Mouse (Mus musculus) lung, postnatal 25 days (tissue): ENCODE measurements at regions not wholly inside any gene's neighbourhood (a gene's known extent, or its start where the extent isn't known, plus 50 kb on each side); places are given as distances from the start of the nearest gene placed in this dataset.

Experiments used
- DNase-seq: peaks from one replicate; pipeline ENCODE4 v3.0.0; 2022; ENCODE audit warnings: low spot score

GRCm38 (mm10) chr8:35991936-35992603 is 226.5 kb downstream of the Gm19410 start:
- no peak for DNase-seq

- DNase-seq: no peak
Measured at GRCm38 (mm10) chr8:35996330-35997077, 230.9 kb downstream of the Gm19410 start.

DNA sequence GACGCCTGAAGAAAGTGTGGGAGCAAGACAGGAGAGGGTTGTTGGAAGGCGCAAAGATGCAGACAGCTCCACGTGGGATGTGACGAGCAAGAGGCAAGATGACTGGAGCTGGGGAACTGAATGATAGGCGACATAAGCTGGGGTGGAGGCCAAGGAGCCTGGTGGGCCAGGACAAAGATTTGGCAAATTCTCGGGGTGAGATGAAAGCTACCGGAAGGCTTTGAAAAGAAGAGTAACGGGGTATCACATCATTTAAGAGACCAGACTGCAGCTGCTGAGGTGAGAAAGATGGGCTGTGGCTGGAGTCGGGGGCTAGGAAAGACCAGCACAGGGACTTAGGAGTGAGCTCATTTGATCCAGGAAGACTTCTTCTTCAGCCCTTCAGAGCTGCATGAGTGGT is 234.0 kb downstream of the Gm19410 start:
- no peak for DNase-seq

- no peak for DNase-seq
Measured at GRCm38 (mm10) chr8:36004387-36004786, 238.8 kb downstream of the Gm19410 start.

GRCm38 (mm10) chr8:36005536-36005935 is 239.9 kb downstream of the Gm19410 start:
- DNase-seq: no peak

- DNase-seq: no peak
Measured at GRCm38 (mm10) chr8:36007724-36008123, 242.1 kb downstream of the Gm19410 start.

DNA sequence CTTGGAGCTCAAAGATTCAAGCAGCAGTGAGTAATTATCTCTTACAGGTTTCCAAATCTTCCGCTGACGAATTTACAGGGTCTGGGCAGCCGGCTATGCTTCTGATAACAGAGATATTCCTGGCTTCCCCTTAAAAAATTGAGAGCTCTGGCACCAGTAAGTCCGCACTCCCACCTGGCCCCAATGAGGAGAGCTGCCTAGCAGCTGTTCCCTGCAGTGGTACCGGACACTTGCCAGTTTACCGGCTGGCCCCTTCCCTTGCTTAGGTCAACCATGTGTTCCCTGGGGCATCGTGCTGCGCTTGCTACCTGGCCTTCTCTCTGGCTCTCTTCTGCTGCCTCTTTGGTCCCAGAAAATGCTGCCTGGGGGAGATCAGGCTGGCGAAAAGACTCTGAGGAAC is 244.0 kb downstream of the Gm19410 start:
- no peak for DNase-seq

GRCm38 (mm10) chr8:36010446-36011217 is 245.0 kb downstream of the Gm19410 start:
- no peak for DNase-seq

- no peak for DNase-seq
Measured at GRCm38 (mm10) chr8:36014862-36015261, 249.3 kb downstream of the Gm19410 start.

- DNase-seq: peak; percentile 51
Measured at GRCm38 (mm10) chr8:36016321-36017114, 250.9 kb downstream of the Gm19410 start.

DNA sequence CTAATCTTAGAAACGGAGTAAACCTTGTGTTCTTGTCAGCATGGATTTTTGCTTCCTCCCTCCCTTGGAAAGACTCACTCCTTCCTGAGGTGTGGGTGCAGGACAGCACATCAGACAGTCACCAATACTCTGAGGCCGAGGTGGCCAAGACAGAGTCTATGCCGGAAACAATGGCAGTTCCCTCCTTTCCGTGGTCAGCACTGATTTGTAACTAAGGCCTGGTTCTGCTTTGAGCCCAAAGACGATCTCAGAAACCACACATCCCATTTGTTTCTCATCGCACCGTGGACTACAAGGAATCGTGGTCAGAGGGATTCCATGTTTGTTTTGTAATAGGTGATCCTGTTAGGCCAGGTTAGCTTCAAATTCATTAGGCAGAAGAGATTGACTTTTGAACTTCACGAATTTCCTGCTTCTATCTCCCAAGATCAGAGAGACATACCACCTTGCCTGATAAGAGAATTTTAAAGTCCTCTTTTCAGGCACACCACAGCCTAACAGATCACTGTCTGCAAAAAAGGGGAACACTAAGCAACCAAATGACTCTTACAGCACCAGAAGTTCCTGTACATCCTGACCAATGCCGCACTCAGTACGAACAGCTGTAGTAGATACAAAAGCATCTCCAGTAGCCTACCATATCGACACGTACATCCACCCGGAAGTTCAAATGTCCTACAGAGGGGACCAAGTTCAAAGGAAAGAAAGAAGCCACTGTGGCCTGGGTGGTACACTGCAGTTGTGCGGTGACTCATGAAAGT is 253.6 kb downstream of the Gm19410 start:
- DNase-seq: no peak

DNA sequence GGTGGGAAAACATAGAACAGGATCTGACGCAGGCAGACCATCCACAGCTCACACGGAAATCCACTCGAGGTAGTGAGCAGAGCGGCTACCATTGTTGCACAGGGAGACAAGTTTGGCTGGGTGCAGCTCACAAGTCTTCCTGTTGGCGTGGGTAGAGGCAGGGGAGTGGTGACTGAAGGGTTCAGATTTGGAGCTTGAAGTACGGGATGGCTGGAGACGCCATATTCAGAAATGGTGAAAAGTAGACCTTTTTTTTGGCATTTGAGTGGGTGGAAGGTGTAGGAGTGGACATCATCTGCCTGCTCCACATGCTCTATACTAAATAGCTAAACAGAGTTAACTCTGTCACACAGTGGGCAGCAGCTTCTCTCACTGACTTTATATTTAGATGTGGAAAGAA is 254.3 kb downstream of the Gm19410 start:
- DNase-seq: no peak

- DNase-seq: no peak
Measured at GRCm38 (mm10) chr8:36027586-36027985, 262.0 kb downstream of the Gm19410 start.

DNA sequence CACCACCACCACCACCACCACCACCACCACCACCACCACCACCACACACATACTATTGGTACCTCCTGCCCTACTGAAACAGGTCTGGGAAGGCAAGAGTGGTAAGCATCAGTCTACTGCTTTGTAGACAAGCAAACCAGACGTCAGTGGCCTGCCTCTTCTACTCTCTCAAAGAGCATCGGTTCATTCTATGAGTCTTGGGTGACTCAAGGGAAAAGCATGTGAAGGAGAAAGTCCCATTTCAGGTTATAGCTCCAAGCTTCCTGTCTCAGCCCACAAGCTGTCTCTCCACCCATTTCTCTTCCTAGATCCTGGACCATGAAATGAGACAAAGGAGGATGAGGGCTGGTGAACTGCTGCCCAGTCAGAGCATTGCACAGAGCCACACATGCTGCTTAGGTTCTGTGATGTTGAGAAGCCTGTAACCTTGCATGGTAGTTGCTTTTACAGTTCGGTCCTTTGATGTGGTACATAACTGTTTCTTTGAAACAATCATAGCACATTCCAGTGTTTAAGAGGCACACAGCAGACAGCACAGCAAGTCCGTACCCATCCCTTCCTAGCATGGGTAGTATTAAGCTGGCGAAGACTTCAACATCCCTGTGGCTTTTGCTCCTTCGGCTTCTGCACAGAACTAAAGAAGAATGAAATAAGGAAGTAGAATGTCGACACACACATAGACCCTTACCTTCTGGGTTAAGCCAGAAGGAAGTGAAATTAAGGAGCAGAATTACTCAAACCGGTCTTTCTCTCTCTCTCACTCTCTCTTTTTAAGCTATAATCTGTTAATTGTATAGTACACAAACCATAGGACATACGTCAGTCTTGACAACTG is 262.7 kb downstream of the Gm19410 start:
- DNase-seq: no peak

GRCm38 (mm10) chr8:36029445-36029844 is 263.9 kb downstream of the Gm19410 start:
- no peak for DNase-seq

GRCm38 (mm10) chr8:36030237-36030636 is 264.6 kb downstream of the Gm19410 start:
- DNase-seq: no peak

DNA sequence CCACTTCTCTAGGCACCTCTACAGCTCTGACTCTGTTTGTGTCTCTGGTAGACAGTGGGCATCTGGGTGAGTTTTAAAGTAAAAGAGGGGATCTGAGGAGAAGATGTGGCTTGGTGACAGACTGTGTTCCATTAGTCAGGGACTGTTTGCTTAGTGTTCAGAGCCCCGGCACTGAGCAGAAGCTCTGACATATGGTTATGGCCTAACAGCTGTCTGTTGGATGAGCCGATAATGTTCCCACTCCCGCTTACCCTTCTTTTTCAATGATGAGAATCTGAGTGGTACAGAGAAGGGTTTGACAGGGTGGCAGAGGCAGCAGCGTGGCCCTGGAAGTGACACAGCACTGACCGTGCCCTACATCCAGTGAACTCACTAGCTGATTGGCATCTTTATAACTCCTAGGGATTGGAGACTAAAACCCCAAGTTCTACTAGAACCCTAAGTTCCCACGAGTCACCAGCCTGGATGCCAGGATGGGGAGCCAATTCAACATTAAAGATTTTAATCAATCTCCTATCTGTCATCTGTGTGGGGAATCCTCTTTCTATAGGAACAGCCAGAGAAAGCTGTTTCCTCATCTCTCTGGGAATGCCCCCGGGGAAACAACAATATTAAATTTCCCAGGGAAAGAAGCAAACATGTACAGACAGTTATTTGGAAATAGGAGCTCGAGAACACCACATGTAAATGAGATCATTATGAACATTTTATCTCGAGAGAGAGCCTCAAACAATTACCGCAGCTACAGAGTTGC is 266.6 kb downstream of the Gm19410 start:
- no peak for DNase-seq

DNA sequence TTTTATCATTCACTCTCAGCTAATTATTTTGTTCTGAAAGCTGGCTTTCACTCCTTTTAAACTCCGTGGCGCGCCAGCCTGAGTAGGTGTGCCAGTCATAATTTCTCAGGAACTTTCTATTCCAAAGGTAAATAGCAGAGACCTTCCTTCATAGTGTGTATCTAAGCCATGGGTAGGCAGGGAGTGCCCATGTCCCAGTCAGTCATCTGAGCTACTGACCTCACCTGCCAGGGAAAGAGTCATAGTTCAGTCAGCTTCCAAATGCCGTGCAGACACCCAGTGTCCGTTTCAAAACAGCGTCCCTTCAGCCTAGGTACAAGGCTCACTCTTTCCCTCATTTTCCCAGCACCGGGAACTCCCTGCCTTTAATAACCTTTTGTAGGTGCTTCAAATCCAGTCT is 269.7 kb downstream of the Gm19410 start:
- DNase-seq: no peak

DNA sequence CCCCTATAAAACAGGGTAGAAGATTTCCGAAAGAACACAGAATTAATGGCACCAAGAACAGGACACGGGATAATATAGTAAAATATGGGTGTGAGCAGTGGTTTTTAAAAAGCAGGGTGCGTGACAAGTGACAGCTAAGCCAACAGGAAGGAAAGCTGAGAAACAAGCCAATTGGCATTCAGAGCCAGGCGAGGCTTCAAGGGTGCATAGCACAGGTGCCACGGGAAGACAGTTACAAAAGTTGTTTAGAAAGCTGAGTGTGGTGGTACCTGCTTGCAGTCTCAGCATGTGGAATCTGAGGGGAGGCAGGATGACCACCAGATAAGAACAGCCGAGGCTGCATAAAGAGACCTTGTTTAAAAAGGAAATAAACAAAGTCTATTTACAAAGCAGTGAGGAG is 270.7 kb downstream of the Gm19410 start:
- DNase-seq: no peak
